Mouse (Mus musculus): ENCODE data around the gene Tbc1d22a. TPM values are rescaled to one million over a fixed set of nuclear protein-coding genes. Genes with fewer than 3 reads are reported as not detected.

Tbc1d22a gene
- polyA plus RNA-seq, 1 experiment from 2014 or later = 9.1 TPM

DNA sequence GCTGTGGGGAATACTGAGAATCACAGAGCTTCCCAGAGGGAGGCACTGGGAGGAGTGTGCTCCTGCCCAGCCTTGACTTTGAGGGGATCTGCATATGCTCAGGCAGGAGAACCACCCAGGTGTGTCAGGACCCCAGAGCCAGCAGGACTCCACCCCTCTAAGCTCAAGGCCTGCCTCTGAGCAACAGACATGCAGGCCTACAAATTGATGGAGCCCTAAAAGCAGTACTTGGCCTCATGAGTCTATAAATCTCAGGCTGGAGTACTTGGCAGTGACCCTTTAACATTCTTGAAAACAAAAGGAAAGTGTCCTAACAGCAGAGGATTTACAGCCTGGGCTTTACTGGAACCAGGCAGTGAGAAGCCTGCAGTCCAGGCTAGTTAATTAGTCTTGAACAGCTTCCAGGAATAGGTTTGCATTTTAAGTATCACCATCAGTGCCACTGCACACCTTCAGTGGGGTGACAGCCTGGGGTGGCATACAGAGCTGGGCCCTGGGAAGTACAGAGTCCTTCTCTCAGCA lies 263.3 kb downstream of the Tbc1d22a start:
- Histone ChIP-seq H3K9ac (ENCODE audit: low read length) (no peak overlapping the region), H3K4me3 (ENCODE audit: control insufficient read depth in 1 of 2, insufficient read depth in 1 of 2, low read depth in 1 of 2, low read length in 2 of 2) (no peak overlapping the region), H3K27ac (replicated peaks in 1 of 2; ENCODE audit: control insufficient read depth in 1 of 2, insufficient read depth in 1 of 2, low read depth in 2 of 2, low read length in 2 of 2) (no peak overlapping the region), H3K4me2 (ENCODE audit: low read length) (no peak overlapping the region), H3K36me3 (ENCODE audit: control insufficient read depth, insufficient read depth, low read length) (no peaks in the 10 kb centered on the region), H3K9me3 (ENCODE audit: control insufficient read depth, low read length) (no peaks in the 10 kb centered on the region), H3K4me1 (ENCODE audit: control insufficient read depth in 2 of 2, insufficient read depth in 2 of 2, low read length in 2 of 2) (peaks cover 13 to 23% of the 10 kb centered on the region in 2 experiments), H3K27me3 (ENCODE audit: control insufficient read depth, insufficient read depth, low read length) (peaks cover 22% of the 10 kb centered on the region)
- ATAC-seq (ENCODE audit: insufficient number of reproducible peaks, insufficient read depth, low FRiP score, low read depth) = no peak

GRCm38 (mm10) chr15:86478685-86479502 lies 264.6 kb downstream of the Tbc1d22a start:
- ATAC-seq (ENCODE audit: insufficient number of reproducible peaks, insufficient read depth, low FRiP score, low read depth) = peak; percentile 33; the same call in 1 of the 2 replicates
- H3K9me3 ChIP-seq (ENCODE audit: control insufficient read depth, low read length) = no peaks in the 10 kb centered on the region
- H3K27ac ChIP-seq (replicated peaks in 1 of 2; ENCODE audit: control insufficient read depth in 1 of 2, insufficient read depth in 1 of 2, low read depth in 2 of 2, low read length in 2 of 2) = peak overlapping the region in 1 of 2 experiments; percentile 57; a peak in 2 of 4 replicates
- WGBS = 43% methylated on average over 13 of the region's 13 CpGs
- H3K27me3 ChIP-seq (ENCODE audit: control insufficient read depth, insufficient read depth, low read length) = peaks cover 27% of the 10 kb centered on the region
- no peak overlapping the region for H3K4me3 ChIP-seq (ENCODE audit: control insufficient read depth in 1 of 2, insufficient read depth in 1 of 2, low read depth in 1 of 2, low read length in 2 of 2)
- H3K4me1 ChIP-seq (ENCODE audit: control insufficient read depth in 2 of 2, insufficient read depth in 2 of 2, low read length in 2 of 2) = peaks cover 18 to 27% of the 10 kb centered on the region in 2 experiments
- no peak overlapping the region for H3K4me2 ChIP-seq (ENCODE audit: low read length)
- no peaks in the 10 kb centered on the region for H3K36me3 ChIP-seq (ENCODE audit: control insufficient read depth, insufficient read depth, low read length)
- H3K9ac ChIP-seq (ENCODE audit: low read length) = no peak overlapping the region; the same call in 1 of the 2 replicates

GRCm38 (mm10) chr15:86482362-86482761 lies 268.1 kb downstream of the Tbc1d22a start:
- Histone ChIP-seq H3K4me1 (ENCODE audit: control insufficient read depth in 2 of 2, insufficient read depth in 2 of 2, low read length in 2 of 2) (peaks cover 40 to 41% of the 10 kb centered on the region in 2 experiments), H3K4me2 (ENCODE audit: low read length) (no peak overlapping the region), H3K36me3 (ENCODE audit: control insufficient read depth, insufficient read depth, low read length) (no peaks in the 10 kb centered on the region), H3K27ac (replicated peaks in 1 of 2; ENCODE audit: control insufficient read depth in 1 of 2, insufficient read depth in 1 of 2, low read depth in 2 of 2, low read length in 2 of 2) (no peak overlapping the region), H3K27me3 (ENCODE audit: control insufficient read depth, insufficient read depth, low read length) (peaks cover 22% of the 10 kb centered on the region), H3K9ac (ENCODE audit: low read length) (no peak overlapping the region), H3K4me3 (ENCODE audit: control insufficient read depth in 1 of 2, insufficient read depth in 1 of 2, low read depth in 1 of 2, low read length in 2 of 2) (no peak overlapping the region), H3K9me3 (ENCODE audit: control insufficient read depth, low read length) (no peaks in the 10 kb centered on the region)
- ATAC-seq (ENCODE audit: insufficient number of reproducible peaks, insufficient read depth, low FRiP score, low read depth) = no peak
- WGBS = 28% methylated on average over 5 of the region's 5 CpGs

- WGBS = 63% methylated on average over 6 of the region's 6 CpGs
- ATAC-seq (ENCODE audit: insufficient number of reproducible peaks, insufficient read depth, low FRiP score, low read depth) = no peak
- H3K27me3 ChIP-seq (ENCODE audit: control insufficient read depth, insufficient read depth, low read length) = peaks cover 14% of the 10 kb centered on the region
Observed at GRCm38 (mm10) chr15:86485815-86486214, 271.6 kb downstream of the Tbc1d22a start.

GRCm38 (mm10) chr15:86487359-86487758 lies 273.1 kb downstream of the Tbc1d22a start:
- 61% methylated on average over 5 of the region's 5 CpGs for WGBS
- Histone ChIP-seq H3K36me3 (ENCODE audit: control insufficient read depth, insufficient read depth, low read length) (no peaks in the 10 kb centered on the region), H3K27ac (replicated peaks in 1 of 2; ENCODE audit: control insufficient read depth in 1 of 2, insufficient read depth in 1 of 2, low read depth in 2 of 2, low read length in 2 of 2) (no peak overlapping the region), H3K4me3 (ENCODE audit: control insufficient read depth in 1 of 2, insufficient read depth in 1 of 2, low read depth in 1 of 2, low read length in 2 of 2) (no peak overlapping the region), H3K4me1 (ENCODE audit: control insufficient read depth in 2 of 2, insufficient read depth in 2 of 2, low read length in 2 of 2) (peaks cover 20 to 30% of the 10 kb centered on the region in 2 experiments), H3K27me3 (ENCODE audit: control insufficient read depth, insufficient read depth, low read length) (peaks cover 12% of the 10 kb centered on the region), H3K9ac (ENCODE audit: low read length) (no peak overlapping the region), H3K4me2 (ENCODE audit: low read length) (no peak overlapping the region), H3K9me3 (ENCODE audit: control insufficient read depth, low read length) (no peaks in the 10 kb centered on the region)
- no peak for ATAC-seq (ENCODE audit: insufficient number of reproducible peaks, insufficient read depth, low FRiP score, low read depth)

More at GRCm38 (mm10) chr15:86485815-86486214, 271.6 kb downstream of the Tbc1d22a start:
- Histone ChIP-seq H3K4me1 (ENCODE audit: control insufficient read depth in 2 of 2, insufficient read depth in 2 of 2, low read length in 2 of 2) (peaks cover 30 to 33% of the 10 kb centered on the region in 2 experiments), H3K4me2 (ENCODE audit: low read length) (no peak overlapping the region), H3K4me3 (ENCODE audit: control insufficient read depth in 1 of 2, insufficient read depth in 1 of 2, low read depth in 1 of 2, low read length in 2 of 2) (no peak overlapping the region), H3K36me3 (ENCODE audit: control insufficient read depth, insufficient read depth, low read length) (no peaks in the 10 kb centered on the region), H3K27ac (replicated peaks in 1 of 2; ENCODE audit: control insufficient read depth in 1 of 2, insufficient read depth in 1 of 2, low read depth in 2 of 2, low read length in 2 of 2) (no peak overlapping the region), H3K9ac (ENCODE audit: low read length) (no peak overlapping the region), H3K9me3 (ENCODE audit: control insufficient read depth, low read length) (no peaks in the 10 kb centered on the region)

DNA sequence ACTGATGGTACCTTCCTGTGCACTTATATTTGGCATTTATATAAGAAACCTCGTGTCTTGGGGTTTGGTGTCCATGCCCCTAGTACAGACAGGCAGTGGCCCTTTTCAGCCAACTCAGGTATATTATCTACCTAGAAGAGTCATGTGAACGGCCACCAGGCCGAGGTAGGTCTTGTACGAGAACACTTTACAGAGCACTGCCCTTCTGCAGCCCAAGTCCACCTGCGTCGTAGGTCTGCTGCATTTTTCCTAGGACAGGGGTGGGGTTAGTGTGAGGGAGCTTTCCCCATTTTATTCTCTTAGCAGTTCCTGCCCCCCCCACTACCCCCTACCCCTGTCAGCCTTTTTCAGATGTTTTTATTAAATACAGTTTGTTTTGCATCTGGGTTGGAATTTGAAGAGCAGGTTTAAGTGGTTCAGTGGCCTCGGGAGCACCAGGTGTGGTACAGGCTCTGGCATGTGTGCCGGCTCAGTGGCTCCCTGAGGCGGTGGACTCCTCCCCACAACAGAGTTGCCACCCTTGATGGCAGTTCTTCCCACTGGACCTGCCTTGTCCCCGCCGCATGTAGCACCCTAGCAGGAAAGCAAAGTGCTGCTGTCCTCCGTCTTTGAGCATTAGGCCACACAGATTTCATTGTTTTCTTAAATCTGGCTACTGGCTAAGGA lies 277.3 kb downstream of the Tbc1d22a start:
- Histone ChIP-seq H3K27ac (replicated peaks in 1 of 2; ENCODE audit: control insufficient read depth in 1 of 2, insufficient read depth in 1 of 2, low read depth in 2 of 2, low read length in 2 of 2) (no peak overlapping the region), H3K27me3 (ENCODE audit: control insufficient read depth, insufficient read depth, low read length) (peaks cover 3% of the 10 kb centered on the region; the same call in 1 of the 2 replicates), H3K4me1 (ENCODE audit: control insufficient read depth in 2 of 2, insufficient read depth in 2 of 2, low read length in 2 of 2) (peaks cover 8% of the 10 kb centered on the region in 2 experiments), H3K36me3 (ENCODE audit: control insufficient read depth, insufficient read depth, low read length) (no peaks in the 10 kb centered on the region), H3K4me2 (ENCODE audit: low read length) (no peak overlapping the region), H3K9me3 (ENCODE audit: control insufficient read depth, low read length) (no peaks in the 10 kb centered on the region), H3K9ac (ENCODE audit: low read length) (no peak overlapping the region), H3K4me3 (ENCODE audit: control insufficient read depth in 1 of 2, insufficient read depth in 1 of 2, low read depth in 1 of 2, low read length in 2 of 2) (no peak overlapping the region)
- WGBS = 88% methylated on average over 12 of the region's 12 CpGs
- no peak for ATAC-seq (ENCODE audit: insufficient number of reproducible peaks, insufficient read depth, low FRiP score, low read depth)

- 76% methylated on average over 5 of the region's 5 CpGs for WGBS
- Histone ChIP-seq H3K36me3 (ENCODE audit: control insufficient read depth, insufficient read depth, low read length) (no peaks in the 10 kb centered on the region), H3K27ac (replicated peaks in 1 of 2; ENCODE audit: control insufficient read depth in 1 of 2, insufficient read depth in 1 of 2, low read depth in 2 of 2, low read length in 2 of 2) (no peak overlapping the region), H3K27me3 (ENCODE audit: control insufficient read depth, insufficient read depth, low read length) (peaks cover 3% of the 10 kb centered on the region; the same call in 1 of the 2 replicates), H3K4me3 (ENCODE audit: control insufficient read depth in 1 of 2, insufficient read depth in 1 of 2, low read depth in 1 of 2, low read length in 2 of 2) (no peak overlapping the region), H3K9ac (ENCODE audit: low read length) (no peak overlapping the region), H3K4me2 (ENCODE audit: low read length) (no peak overlapping the region), H3K4me1 (ENCODE audit: control insufficient read depth in 2 of 2, insufficient read depth in 2 of 2, low read length in 2 of 2) (no peaks in the 10 kb centered on the region), H3K9me3 (ENCODE audit: control insufficient read depth, low read length) (no peaks in the 10 kb centered on the region)
- ATAC-seq (ENCODE audit: insufficient number of reproducible peaks, insufficient read depth, low FRiP score, low read depth) = no peak
Observed at GRCm38 (mm10) chr15:86492636-86493035, 278.4 kb downstream of the Tbc1d22a start.
